Mouse (Mus musculus): ENCODE results near the gene Zgrf1.

The Zgrf1 gene

GRCm38 (mm10) chr3:127640762-127641700, 87.7 kb downstream of the Zgrf1 start:
- DNase-seq = no peak

GRCm38 (mm10) chr3:127642211-127642610, 88.9 kb downstream of the Zgrf1 start:
- DNase-seq = no peak

GRCm38 (mm10) chr3:127646156-127646825, 93.0 kb downstream of the Zgrf1 start:
- DNase-seq = no peak

GRCm38 (mm10) chr3:127651742-127652653, 98.7 kb downstream of the Zgrf1 start:
- DNase-seq = no peak

GRCm38 (mm10) chr3:127660712-127661111, 107.4 kb downstream of the Zgrf1 start:
- no peak for DNase-seq

GRCm38 (mm10) chr3:127661646-127662531, 108.6 kb downstream of the Zgrf1 start:
- no peak for DNase-seq
